Mouse (Mus musculus) erythroblast, adult 5-6 weeks (primary cell): ENCODE data around the gene Trp53i13. TPM values are rescaled to one million over a fixed set of nuclear protein-coding genes. Genes with fewer than 3 reads are reported as not detected.

Experiments
- ATAC-seq: replicated peaks from 2 replicates; pipeline ENCODE4 v1.8.0; 2016; ENCODE audit warnings: moderate number of reproducible peaks, mild to moderate bottlenecking, moderate TSS enrichment, inconsistent platforms; ENCODE audit not compliant: poor library complexity, low FRiP score, severe bottlenecking
- total RNA-seq, 2 experiments: library from RNA; stranded (forward) in 1 of 2; stranded (reverse) in 1 of 2; fragments of 150-400 nt in 1 of 2; fragments of 200-764, 138-1000 nt in 1 of 2; gene quantifications; 2 replicates each; pipeline versions ENCODE4 v1.2.3 to v1.2.4; 2015 to 2017; ENCODE audit warnings: low replicate concordance in 2 of 2

Trp53i13 gene
- total RNA-seq, 2 experiments from 2014 or later = not detected

DNA sequence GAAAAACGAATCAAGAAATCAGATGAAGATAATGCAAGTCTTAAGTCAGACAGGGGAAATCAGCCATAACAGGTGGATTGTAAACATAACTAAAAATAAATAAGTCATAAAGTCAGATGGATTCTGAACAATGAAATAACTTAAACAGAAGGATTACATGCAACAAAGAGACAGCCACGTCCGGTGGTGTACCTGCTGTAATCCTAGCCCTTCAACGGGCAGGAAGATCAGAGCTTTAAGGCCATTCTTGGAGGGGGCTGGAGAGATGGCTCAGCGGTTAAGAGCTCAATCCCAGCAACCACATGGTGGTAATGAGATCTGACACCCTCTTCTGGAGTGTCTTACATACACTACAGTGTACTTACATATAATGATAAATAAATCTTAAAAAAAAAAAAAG, 4.4 kb downstream of the Trp53i13 start:
- ATAC-seq = no peak

DNA sequence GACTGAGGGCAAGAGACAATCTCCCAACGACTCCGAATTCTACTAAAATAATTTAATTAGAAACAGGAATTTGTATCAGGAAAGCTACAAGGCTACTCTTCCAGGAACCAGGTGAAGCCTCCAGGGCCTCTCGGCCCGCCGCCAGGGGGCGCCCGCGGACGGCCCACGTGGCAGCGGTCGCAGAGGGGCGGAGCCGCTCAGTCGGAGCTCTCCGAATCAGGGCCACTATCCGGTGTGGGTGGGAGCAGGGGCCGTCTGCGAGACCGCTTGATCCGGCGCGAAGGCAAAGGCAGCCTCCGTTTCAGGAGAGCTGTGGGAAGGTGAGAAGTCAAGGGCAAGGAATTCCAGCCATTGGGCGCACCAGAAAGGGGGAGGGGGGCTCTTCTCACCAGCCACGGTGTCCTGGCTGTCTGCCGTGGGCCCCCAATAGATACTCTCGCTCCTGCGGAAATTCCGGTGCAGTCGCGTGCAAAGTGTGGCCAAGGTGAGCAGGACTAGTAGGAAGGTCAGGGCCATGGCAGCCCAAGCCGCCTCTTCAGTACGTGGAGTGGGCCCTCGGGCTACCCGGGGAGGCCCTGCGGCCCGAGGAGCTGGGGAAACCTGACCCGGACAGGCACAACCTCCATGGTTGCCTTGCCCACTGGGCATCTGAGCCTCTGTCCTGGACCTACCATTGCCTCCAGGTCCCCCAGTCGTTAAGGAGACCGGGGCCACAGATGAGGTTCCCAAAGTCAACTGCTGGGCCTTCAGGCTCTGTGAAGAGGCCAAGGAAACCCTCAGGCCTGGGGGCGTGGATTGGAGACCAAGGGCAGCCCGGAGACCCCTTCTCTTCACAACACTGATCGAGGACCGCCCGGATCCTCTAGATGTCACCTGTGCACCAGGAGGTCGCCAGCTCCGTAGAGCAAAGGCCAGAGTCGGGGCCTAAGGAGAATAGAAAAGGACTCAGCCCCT, 7.4 kb downstream of the Trp53i13 start:
- peak; percentile 60 for ATAC-seq

DNA sequence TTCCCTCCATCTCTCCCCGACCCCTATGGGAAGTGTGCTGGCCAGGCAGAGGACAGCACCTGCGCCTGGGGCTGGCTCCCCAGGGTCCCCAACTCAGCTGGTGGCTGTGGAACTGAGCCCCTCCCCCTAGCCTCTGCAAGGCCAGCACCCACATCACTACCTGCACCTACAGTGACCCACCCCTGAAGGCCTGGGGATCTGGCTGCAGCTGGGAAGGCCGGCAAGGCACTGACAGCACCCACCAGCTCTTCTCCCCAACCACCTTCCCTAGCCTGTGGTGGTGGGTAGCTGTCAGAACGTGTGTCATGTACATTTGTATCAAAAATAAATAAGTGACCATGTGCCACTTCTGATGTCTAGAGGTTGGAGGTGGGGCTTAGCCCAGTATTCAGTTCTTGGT, 8.4 kb downstream of the Trp53i13 start:
- 0 out of 2 replicates have a peak, but pooled peaks have one; percentile 3 for ATAC-seq

DNA sequence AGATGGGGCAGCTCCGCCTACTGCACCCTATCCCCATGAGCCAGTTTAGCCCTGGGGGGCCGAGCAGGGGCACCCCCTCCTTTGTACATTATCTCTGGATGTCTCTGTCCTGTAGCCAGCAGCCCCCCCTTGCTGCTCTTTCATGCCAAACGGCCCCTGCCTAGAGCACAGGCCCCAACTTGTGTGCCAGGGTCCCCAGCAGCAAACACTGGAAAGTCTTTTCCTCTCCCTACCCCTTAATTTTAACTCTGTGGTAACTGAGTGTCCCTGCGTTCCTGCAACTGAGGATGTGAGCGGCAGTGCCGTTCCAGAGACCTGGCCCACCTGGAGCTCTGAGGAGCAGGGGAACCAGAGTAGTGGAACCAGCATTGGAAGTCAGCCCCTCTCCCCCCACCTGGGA, 8.8 kb downstream of the Trp53i13 start:
- no peak for ATAC-seq

DNA sequence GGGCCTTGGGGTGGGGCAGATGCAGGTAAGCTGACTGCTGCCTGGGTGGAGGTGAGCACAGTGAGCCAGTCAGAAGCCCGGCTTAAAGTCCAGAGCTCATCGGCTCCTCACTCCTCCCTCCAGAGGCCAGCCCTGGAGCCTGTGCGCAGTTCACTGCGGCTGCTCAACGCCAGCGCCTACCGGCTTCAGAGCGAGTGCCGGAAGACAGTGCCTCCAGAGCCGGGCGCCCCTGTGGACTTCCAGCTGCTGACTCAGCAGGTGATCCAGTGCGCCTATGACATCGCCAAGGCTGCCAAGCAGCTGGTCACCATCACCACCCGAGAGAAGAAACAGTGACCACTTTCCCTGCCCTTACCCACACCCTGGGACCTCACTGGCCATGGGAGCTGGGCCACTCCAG, 9.5 kb downstream of the Trp53i13 start:
- ATAC-seq = no peak

DNA sequence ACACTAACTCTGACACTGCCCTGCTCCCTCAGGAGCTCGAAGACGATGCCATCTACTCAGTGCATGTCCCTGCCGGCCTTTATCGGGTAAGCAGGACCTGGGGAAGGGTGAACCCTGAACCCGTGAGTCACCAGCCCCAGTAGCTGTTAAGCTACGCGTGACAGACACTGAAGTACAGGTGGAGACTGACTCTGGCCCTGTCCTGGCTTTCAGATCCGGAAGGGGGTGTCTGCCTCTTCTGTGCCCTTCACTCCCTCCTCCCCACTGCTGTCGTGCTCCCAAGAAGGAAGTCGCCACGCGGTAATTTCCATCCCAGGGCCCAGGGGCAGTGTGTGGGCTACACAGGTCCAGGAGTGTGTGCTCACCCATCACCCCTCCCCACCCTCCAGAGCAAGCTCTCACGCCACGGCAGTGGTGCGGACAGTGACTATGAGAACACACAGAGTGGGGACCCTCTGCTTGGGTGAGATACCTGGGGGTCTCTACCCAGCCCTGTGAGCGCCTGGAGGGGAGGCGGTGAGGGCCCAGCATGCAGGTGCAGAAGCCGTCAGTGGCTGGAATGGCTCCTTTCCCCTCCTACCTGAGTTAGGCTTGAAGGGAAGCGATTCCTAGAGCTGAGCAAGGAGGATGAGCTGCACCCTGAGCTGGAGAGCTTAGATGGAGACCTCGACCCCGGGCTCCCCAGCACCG, 10.3 kb downstream of the Trp53i13 start:
- no peak for ATAC-seq

DNA sequence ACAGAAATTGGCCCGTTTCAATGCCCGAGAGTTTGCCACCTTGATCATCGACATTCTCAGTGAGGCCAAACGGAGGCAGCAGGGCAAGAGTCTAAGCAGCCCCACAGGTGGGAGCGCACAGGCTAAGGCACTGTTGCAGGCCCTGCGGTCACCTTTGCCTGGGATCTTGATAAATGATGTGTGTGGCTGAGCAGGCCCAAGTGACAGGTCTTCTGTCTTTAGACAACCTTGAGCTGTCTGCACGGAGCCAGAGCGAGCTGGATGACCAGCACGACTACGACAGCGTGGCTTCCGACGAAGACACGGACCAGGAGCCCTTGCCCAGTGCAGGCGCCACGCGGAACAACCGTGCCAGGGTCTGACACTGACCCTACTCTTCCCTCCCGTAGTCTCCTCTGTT, 11.4 kb downstream of the Trp53i13 start:
- no peak for ATAC-seq

DNA sequence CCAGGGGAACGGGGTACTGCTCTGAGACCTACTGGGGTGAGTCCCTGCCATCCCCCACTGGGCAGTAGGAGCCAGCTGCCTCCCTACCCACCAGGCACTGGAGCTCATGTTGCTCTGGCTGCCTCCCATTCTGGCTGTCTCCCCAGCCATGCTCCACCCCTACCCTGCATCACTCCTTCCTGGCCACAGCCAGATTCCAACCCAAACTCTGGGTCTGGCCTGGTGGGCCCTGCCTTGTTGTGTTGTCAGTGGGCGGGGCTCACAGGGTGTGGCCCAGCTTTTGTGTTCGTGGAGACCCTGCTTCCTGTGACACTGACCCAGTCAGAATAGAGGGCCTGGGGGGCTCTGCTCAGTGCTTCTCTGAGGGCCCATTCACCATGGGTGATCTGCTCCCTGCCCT, 12.3 kb downstream of the Trp53i13 start:
- no peak for ATAC-seq

DNA sequence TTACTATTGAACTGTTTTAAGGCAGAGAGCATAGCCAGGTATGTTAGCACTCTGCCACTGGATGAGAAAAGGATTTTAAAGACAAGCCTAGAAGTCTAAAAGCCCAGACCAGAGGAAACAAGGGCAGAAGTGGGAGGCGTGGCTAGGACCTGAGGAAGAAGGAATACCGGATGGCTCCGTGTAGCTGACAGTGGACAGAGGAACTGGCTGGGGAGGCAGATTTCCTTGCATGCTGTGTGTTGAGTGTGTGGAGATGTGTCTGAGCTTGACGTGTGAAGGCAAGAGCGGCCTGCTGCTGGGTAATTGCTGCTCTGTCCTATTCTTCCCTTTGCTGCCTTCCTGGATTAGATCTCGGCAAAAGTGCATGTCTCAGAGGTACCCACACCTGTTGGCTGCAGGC, 13.3 kb downstream of the Trp53i13 start:
- no peak for ATAC-seq

DNA sequence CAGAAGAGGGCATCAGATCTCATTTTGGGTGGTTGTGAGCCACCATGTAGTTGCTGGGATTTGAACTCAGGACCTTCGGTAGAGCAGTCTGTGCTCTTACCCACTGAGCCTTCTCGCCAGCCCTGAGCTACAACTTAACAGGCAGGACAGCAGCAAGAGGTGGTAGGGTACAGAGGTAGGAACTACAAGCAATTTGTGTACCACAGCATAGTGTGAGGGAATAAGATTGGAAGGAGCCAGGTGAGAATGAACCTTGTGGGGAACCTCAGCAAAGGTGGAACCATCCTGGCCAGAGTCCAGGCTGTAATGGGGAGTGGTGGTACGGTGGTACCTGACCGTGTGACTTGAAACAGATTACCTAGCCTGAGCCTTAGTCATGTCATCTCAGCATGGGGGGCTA, 13.8 kb downstream of the Trp53i13 start:
- ATAC-seq = no peak

DNA sequence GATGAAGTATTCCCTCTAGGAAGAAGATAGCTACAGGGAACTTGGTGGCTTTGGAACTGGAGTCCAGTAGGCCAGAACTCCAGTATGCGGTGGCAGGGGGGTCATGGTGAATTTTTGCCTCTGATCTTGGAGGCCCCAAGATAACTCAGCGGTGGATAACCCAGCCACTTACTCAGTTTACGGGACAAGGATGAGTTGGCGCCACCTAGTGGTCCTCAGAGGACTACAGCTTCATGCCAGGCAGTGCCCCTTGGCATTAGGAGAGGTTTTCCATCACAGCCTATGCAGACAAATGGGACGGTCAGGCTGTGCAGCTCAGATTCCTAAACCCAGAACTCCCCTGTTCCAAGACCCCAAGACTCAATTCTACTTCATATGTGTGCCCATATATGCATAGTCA, 14.4 kb downstream of the Trp53i13 start:
- ATAC-seq = peak; percentile 60

DNA sequence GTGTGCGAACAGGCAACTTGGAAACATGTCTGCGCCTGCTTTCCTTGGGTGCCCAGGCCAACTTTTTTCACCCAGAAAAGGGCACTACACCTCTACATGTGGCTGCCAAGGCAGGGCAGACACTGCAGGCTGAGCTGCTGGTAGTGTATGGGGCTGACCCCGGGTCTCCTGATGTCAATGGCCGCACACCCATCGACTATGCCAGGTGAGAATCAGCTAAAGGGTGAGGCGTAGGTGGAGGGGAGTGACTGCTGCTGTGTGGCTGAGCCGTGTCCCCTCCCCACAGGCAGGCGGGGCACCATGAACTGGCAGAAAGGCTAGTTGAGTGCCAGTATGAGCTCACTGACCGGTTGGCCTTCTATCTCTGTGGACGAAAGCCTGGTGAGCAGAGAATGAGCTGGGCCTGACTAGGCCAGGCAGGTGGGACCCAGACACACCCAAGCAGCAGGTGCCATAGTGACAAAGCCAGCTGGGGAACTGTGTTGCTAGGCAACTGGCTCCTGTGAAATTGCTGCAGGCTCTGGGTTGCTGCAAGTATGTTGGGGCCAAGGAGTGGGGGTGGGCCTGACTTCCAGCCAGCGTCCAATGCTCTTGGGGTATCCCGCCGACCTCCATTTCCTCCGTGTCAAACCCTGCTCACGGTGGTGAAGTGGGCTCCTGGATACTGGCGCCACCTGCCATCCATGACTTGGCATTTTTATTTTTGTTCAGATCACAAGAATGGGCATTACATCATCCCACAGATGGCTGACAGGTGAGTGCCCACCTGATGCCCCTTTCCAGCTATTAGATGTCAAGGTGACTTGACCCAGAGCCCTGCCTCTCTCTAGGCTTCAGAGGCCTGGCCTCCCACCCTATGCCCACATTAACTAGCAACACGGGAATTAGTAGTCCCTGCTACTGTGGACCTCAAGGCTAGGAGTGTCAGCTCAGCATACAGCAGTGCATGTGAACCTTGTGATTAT, 15.1 kb downstream of the Trp53i13 start:
- ATAC-seq = peak; percentile 5; the same call in 1 of the 2 replicates

DNA sequence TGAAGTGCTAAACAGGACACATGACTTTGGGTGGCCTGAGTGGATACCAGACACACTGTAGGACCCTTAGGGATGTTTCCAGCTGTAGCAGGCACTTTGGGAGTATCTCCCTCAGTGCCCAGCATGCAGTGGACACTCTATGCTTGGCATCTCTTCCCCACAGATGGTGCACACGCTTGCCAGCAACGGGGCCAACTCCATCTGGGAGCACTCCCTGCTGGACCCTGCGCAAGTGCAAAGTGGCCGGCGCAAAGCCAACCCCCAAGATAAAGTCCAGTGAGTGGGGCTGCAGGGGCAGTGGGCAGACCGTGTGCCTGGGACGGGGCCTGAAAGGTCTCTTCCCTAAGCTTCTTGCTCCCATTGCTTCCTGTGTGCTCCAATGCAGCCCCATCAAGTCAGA, 16.4 kb downstream of the Trp53i13 start:
- ATAC-seq = no peak

DNA sequence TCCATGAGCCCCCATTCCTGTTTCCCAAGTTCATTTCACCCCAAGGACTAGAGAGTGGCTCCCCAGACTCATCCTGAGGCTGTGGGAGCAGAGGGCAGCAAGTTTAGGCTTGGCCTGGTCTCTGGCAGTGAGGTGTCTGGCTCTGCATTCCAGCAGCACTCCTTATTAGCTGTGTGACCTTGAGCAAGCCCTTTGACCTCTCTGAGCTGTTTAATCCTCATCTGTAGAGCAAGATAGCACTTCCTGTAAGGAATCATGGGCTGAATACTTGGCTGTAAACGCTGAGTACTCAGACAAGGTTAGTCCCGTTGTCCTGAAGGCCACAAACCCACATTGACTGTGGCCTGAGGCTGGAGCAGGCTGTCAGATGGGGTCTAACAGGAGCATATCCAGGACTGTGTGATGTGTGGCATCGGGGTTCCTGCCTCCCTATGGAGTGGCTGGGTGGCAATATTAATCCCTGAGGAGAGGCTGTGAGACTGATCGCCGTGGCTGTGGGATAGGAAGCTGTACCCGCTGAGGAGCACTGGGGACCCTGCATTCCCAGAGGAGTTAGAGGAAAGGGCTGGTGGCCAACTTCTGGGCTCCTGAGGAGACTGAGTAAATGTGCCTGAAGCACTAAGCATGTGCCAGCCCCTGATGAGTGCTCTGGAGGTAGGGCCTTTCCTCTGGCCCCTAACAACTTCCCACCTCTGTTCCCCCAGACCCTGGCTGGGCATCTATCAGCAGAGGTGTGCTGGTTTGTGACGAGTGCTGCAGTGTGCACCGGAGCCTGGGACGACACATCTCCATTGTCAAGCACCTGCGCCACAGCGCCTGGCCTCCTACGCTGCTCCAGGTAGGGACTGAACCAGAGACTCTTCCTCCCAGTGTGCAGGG, 17.3 kb downstream of the Trp53i13 start:
- ATAC-seq = no peak

DNA sequence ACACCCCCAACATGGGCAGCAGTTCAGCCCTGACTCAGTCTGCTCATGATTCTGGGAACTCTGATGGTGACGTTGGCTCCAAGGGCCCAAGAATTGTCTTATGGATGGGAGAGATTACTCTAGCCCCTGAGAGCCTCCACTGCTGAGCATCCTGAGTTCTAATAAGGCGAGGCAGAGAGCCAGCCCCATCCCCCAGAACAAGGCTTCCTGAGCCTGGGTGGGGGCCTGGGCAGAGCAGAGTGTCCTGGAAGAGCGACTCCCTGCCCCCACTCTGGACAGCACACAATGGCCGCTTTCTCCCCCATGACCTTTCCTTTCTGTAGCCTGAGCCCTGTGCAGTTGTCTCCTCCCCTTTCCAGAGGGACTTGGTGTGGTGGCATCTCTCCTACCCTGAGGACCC, 17.9 kb downstream of the Trp53i13 start:
- no peak for ATAC-seq

DNA sequence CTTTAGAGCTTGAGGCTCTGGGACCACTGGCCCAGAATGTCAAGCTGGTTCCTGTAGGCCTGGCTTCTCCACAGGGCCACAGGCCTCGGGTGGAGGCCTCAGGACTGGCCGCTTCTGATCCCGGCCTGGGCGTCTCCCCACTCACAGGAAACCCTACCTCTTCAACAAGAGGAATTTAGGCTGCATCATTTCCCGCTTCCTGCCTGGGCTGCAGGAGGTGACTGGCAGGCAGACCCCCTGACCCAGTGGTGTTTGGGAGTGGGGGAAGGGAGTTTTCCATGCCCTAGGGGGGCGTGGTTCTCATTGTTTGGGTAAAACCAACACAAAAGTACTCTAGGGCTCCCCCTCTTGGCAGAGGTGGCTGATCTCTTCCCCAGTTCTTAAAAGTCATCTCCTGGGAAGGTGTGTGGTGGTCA, 18.4 kb downstream of the Trp53i13 start:
- ATAC-seq = no peak

DNA sequence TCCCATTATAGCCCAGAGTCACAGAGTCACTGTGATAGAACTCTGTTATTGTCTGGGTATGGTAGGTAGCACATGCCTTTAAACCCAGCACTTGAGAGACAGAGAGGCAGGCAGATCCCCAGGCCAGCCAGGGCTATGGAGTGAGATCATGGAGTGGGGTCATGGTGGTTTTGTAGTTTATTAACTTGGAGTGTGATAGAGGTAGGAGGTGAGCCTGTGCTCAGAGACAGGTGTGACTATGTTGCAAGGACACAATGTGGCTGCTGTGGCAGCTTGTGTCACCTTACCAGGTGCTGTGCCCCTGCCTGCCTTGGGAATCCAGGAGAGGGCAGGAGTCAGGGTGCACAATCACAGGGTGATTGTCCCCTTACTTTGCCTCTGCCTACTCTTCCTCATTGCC, 20.3 kb downstream of the Trp53i13 start:
- ATAC-seq = no peak

DNA sequence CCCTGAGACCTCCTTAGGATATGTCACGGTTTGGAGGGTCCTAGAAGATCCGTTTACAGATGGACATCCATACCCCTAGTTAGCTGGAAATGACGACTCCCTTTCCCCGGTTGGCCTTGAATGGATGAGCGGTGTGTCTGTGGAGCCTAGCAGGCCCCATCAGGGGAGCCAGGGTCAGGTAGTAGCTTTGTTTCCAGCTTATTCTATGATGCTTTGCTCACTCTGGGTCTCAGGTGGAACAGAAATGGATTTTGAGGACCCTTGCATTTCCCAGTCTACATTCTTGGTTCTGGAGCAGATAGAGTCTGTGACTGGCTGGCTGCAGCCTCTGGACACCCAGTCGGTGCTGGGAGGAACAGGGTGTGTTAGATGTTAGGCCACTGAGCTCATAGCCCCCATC, 21.0 kb downstream of the Trp53i13 start:
- no peak for ATAC-seq

DNA sequence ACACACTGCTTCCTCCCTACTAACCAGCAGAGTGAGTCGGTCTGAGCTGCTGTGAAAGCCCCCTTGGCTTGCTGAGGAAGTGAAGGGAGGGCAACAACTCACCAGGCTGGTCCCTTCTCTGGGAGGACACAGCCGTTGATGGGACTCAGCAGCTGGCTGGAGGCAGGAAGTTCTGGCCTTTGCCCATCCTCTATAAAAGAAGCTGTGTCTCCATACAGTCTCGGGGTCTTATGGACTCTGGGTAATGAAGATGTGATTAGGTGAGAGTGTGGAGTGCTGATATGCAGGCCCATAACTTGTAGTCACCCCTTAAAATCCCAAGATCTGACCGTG, 21.5 kb downstream of the Trp53i13 start:
- no peak for ATAC-seq
